Mouse (Mus musculus): Measurements from ENCODE around the gene Ulk4.

The Ulk4 gene

GRCm38 (mm10) chr9:121187811-121188210 is 89.2 kb downstream of the Ulk4 start:
- ChIA-PET CTCF (no interaction called here), POLR2A (no interaction called here)

- POLR2A ChIA-PET = no interaction called here
- CTCF ChIA-PET = no interaction called here
Measured at GRCm38 (mm10) chr9:121185796-121186195, 91.2 kb downstream of the Ulk4 start.

GRCm38 (mm10) chr9:121176350-121176749 is 100.6 kb downstream of the Ulk4 start:
- CTCF ChIA-PET = no interaction called here
- POLR2A ChIA-PET = interaction anchor here in 1 of 4 experiments (0.6 kb wide), 1 partner anchor 607 kb away, joined by 4 read pairs; no protein-coding TSS in a partner anchor

GRCm38 (mm10) chr9:121175201-121175600 is 101.8 kb downstream of the Ulk4 start:
- ChIA-PET CTCF (interaction anchor here in 1 of 4 experiments (0.6 kb wide), 1 partner anchor 589 kb away, joined by 3 read pairs; no protein-coding TSS in a partner anchor), POLR2A (interaction anchor here in 1 of 4 experiments (1.2 kb wide), 1 partner anchor 26 kb away, joined by 3 read pairs; no protein-coding TSS in a partner anchor)

- POLR2A ChIA-PET = interaction anchor here in 1 of 4 experiments (0.6 kb wide), 1 partner anchor 77 kb away, joined by 4 read pairs; no protein-coding TSS in a partner anchor
- CTCF ChIA-PET = interaction anchor here in 1 of 4 experiments (0.9 kb wide), 1 partner anchor 590 kb away, joined by 3 read pairs; no protein-coding TSS in a partner anchor
Measured at GRCm38 (mm10) chr9:121172123-121172522, 104.9 kb downstream of the Ulk4 start.

GRCm38 (mm10) chr9:121171609-121172008 is 105.4 kb downstream of the Ulk4 start:
- ChIA-PET POLR2A (interaction anchor here in 1 of 4 experiments (0.6 kb wide), 1 partner anchor 76 kb away, joined by 4 read pairs; no protein-coding TSS in a partner anchor), CTCF (interaction anchor here in 1 of 4 experiments (0.9 kb wide), 1 partner anchor 589 kb away, joined by 3 read pairs; no protein-coding TSS in a partner anchor)

- POLR2A ChIA-PET = interaction anchor here in 2 of 4 experiments (0.6 to 0.8 kb wide), 2 partner anchors 223 to 231 kb away, joined by 3 read pairs; no protein-coding TSS in a partner anchor
Measured at GRCm38 (mm10) chr9:121164607-121165006, 112.4 kb downstream of the Ulk4 start.

GRCm38 (mm10) chr9:121162789-121163188 is 114.2 kb downstream of the Ulk4 start:
- CTCF ChIA-PET = interaction anchor here in 3 of 4 experiments (0.6 to 2.1 kb wide), 6 partner anchors 32 to 353 kb away, joined by 3 to 6 read pairs (median 4); no protein-coding TSS in a partner anchor
- POLR2A ChIA-PET = no interaction called here

More at GRCm38 (mm10) chr9:121164607-121165006, 112.4 kb downstream of the Ulk4 start:
- CTCF ChIA-PET = interaction anchor here in 2 of 4 experiments (1.2 to 2.1 kb wide), 2 partner anchors 51 to 572 kb away, joined by 4 to 5 read pairs; no protein-coding TSS in a partner anchor

GRCm38 (mm10) chr9:121161818-121162565 is 115.0 kb downstream of the Ulk4 start:
- ChIA-PET POLR2A (no interaction called here), CTCF (interaction anchor here in 2 of 4 experiments (0.6 to 1.5 kb wide), 6 partner anchors 53 to 579 kb away, joined by 3 to 6 read pairs (median 4); no protein-coding TSS in a partner anchor)

GRCm38 (mm10) chr9:121156253-121156831 is 120.7 kb downstream of the Ulk4 start:
- POLR2A ChIA-PET = no interaction called here

GRCm38 (mm10) chr9:121153276-121153675 is 123.7 kb downstream of the Ulk4 start:
- ChIA-PET CTCF (no interaction called here), POLR2A (no interaction called here)

More at GRCm38 (mm10) chr9:121156253-121156831, 120.7 kb downstream of the Ulk4 start:
- CTCF ChIA-PET = interaction anchor here in 1 of 4 experiments (0.7 kb wide), 1 partner anchor 513 kb away, joined by 3 read pairs; no protein-coding TSS in a partner anchor

GRCm38 (mm10) chr9:121148602-121149001 is 128.4 kb downstream of the Ulk4 start:
- CTCF ChIA-PET = interaction anchor here in 1 of 4 experiments (1.4 kb wide), 1 partner anchor 40 kb away, joined by 3 read pairs; no protein-coding TSS in a partner anchor
- POLR2A ChIA-PET = interaction anchor here in 1 of 4 experiments (1.0 kb wide), 1 partner anchor 9 kb away, joined by 3 read pairs; no protein-coding TSS in a partner anchor

GRCm38 (mm10) chr9:121143208-121143607 is 133.8 kb downstream of the Ulk4 start:
- ChIA-PET CTCF (no interaction called here), POLR2A (no interaction called here)

- ChIA-PET CTCF (interaction anchor here in 1 of 4 experiments (0.6 kb wide), 1 partner anchor 217 kb away, joined by 3 read pairs; no protein-coding TSS in a partner anchor), POLR2A (no interaction called here)
Measured at GRCm38 (mm10) chr9:121132549-121132948, 144.4 kb downstream of the Ulk4 start.

- CTCF ChIA-PET = no interaction called here
Measured at GRCm38 (mm10) chr9:121129533-121129932, 147.5 kb downstream of the Ulk4 start.

GRCm38 (mm10) chr9:121128934-121129333 is 148.1 kb downstream of the Ulk4 start:
- POLR2A ChIA-PET = no interaction called here
- CTCF ChIA-PET = no interaction called here

More at GRCm38 (mm10) chr9:121129533-121129932, 147.5 kb downstream of the Ulk4 start:
- POLR2A ChIA-PET = no interaction called here

GRCm38 (mm10) chr9:121127025-121127424 is 150.0 kb downstream of the Ulk4 start:
- ChIA-PET CTCF (interaction anchor here in 3 of 4 experiments (0.7 to 1.6 kb wide), 4 partner anchors 19 to 212 kb away, joined by 3 to 6 read pairs (median 3); no protein-coding TSS in a partner anchor), POLR2A (interaction anchor here in 2 of 4 experiments (1.2 to 1.8 kb wide), 2 partner anchors 10 to 193 kb away, joined by 4 to 7 read pairs; no protein-coding TSS in a partner anchor)

GRCm38 (mm10) chr9:121124705-121125104 is 152.3 kb downstream of the Ulk4 start:
- ChIA-PET POLR2A (interaction anchor here in 1 of 4 experiments (0.7 kb wide), 1 partner anchor 183 kb away, joined by 3 read pairs; no protein-coding TSS in a partner anchor), CTCF (interaction anchor here in 3 of 4 experiments (0.6 to 1.6 kb wide), 3 partner anchors 33 to 1772 kb away, joined by 3 to 6 read pairs (median 5); no protein-coding TSS in a partner anchor)

GRCm38 (mm10) chr9:121122039-121122438 is 155.0 kb downstream of the Ulk4 start:
- POLR2A ChIA-PET = no interaction called here
- CTCF ChIA-PET = interaction anchor here in 1 of 4 experiments (1.1 kb wide), 1 partner anchor 14 kb away, joined by 4 read pairs; no protein-coding TSS in a partner anchor

All from embryonic stem cell, embryonic (primary cell).